Mouse (Mus musculus) hindbrain, postnatal 0 days (tissue): ENCODE measurements around the gene Otop2. TPM values are rescaled to one million over a fixed set of nuclear protein-coding genes. Genes with fewer than 3 reads are reported as not detected.

ENCODE experiments used
- ATAC-seq: fragments of 200-750 bp; cut with Nextera tagmentation; 2 replicates; pipeline ENCODE4 v1.8.0; 2017; ENCODE audit warnings: mild to moderate bottlenecking, moderate TSS enrichment, moderate library complexity
- DNase-seq: peaks from one replicate; pipeline ENCODE4 v3.0.0-alpha.2; 2015; ENCODE audit warnings: low spot score
- H3K27ac ChIP-seq: fragments of 300-500 bp; sonication (generic); 2 replicates; pipeline ENCODE4 v1.5.1; 2014; ENCODE audit warnings: mild to moderate bottlenecking
- H3K27me3 ChIP-seq: fragments of 300-500 bp; sonication (generic); 2 replicates; pipeline ENCODE4 v1.6.1; 2014; ENCODE audit warnings: low read length, mixed read lengths; ENCODE audit not compliant: insufficient read depth
- H3K36me3 ChIP-seq: fragments of 300-500 bp; sonication (generic); 2 replicates; pipeline ENCODE4 v1.6.1; 2014; ENCODE audit warnings: low read length, mixed read lengths; ENCODE audit not compliant: insufficient read depth
- H3K4me1 ChIP-seq: fragments of 300-500 bp; sonication (generic); 2 replicates; pipeline ENCODE4 v1.6.1; 2014; ENCODE audit warnings: antibody characterized with exemption, low read length, mixed read lengths; ENCODE audit not compliant: insufficient read depth
- H3K4me2 ChIP-seq: fragments of 300-500 bp; sonication (generic); 2 replicates; pipeline ENCODE4 v1.6.1; 2014; ENCODE audit warnings: low read depth, mild to moderate bottlenecking, low read length, moderate library complexity, mixed read lengths
- H3K4me3 ChIP-seq: fragments of 300-500 bp; sonication (generic); 2 replicates; pipeline ENCODE4 v1.5.1; 2014; ENCODE audit warnings: low read length
- H3K9ac ChIP-seq: fragments of 300-500 bp; sonication (generic); replicated peaks from 2 replicates; pipeline ENCODE4 v1.6.1; 2014; ENCODE audit warnings: mild to moderate bottlenecking, low read length, moderate library complexity, mixed read lengths
- H3K9me3 ChIP-seq: fragments of 300-500 bp; sonication (generic); 2 replicates; pipeline ENCODE4 v1.6.1; 2016; ENCODE audit warnings: low read length, mixed read lengths
- CTCF ChIP-seq: IDR thresholded peaks from 2 replicates; pipeline ENCODE4 v1.5.1; 2016; ENCODE audit warnings: antibody characterized with exemption, control low read depth, low read depth
- WGBS: fragments of 180-500 bp; shearing (Covaris S2); extraction: QIAGEN DNeasy Blood & Tissue Kit; methylation state at CpG from one replicate; pipeline ENCODE4 v1.1.7; 2014; 5-methylcytosine and 5-hydroxymethylcytosine counted together
- polyA plus RNA-seq: library from polyadenylated mRNA; unstranded; fragments of >200 nt; fragmentation: Nextera tagmentation; extraction: Ambion mirVana; gene quantifications from 2 replicates; pipeline ENCODE4 v1.2.1, GENCODE M21; 2015
- total RNA-seq: library from RNA; depleted of rRNA; stranded (reverse); fragments of >200 nt; gene quantifications from 2 replicates; pipeline ENCODE4 v1.2.3, GENCODE M21; 2014

Otop2 gene
- total and polyA plus RNA-seq, 2 experiments from 2014 or later = 0.20 to 0.99 TPM

DNA sequence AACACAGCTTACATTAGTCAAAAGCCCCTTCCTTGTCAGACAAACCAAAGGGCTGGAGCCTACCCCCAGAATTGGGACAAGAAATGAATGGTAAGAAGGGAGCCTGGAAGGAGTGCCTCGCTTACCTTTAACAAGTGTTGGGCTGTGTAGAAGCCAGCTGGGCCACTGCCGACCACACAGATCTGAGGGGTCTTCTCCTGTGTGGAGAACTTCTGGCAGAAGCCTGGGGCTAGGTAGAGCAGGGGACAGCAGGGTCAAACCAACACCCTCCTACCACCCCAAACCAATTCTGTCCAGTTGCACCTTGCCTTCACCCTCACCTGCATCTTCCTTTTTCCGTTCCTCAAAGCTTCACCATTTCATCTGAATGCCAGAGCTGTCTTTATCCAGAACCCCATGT, 31.0 kb upstream of the Otop2 start:
- peaks cover 10% of the 10 kb centered on the region for H3K4me1 ChIP-seq
- H3K9me3 ChIP-seq = no peaks in the 10 kb centered on the region
- H3K36me3 ChIP-seq = no peaks in the 10 kb centered on the region
- peak overlapping the region; percentile 73 for H3K9ac ChIP-seq
- peak overlapping the region; percentile 91 for H3K27ac ChIP-seq
- no peak for TF ChIP-seq CTCF
- peak overlapping the region; percentile 64 for H3K4me3 ChIP-seq
- H3K27me3 ChIP-seq = no peaks in the 10 kb centered on the region
- ATAC-seq = no peak
- H3K4me2 ChIP-seq = peak overlapping the region; percentile 70
- DNase-seq = no peak
- WGBS = 55% methylated on average over 3 of the region's 3 CpGs

DNA sequence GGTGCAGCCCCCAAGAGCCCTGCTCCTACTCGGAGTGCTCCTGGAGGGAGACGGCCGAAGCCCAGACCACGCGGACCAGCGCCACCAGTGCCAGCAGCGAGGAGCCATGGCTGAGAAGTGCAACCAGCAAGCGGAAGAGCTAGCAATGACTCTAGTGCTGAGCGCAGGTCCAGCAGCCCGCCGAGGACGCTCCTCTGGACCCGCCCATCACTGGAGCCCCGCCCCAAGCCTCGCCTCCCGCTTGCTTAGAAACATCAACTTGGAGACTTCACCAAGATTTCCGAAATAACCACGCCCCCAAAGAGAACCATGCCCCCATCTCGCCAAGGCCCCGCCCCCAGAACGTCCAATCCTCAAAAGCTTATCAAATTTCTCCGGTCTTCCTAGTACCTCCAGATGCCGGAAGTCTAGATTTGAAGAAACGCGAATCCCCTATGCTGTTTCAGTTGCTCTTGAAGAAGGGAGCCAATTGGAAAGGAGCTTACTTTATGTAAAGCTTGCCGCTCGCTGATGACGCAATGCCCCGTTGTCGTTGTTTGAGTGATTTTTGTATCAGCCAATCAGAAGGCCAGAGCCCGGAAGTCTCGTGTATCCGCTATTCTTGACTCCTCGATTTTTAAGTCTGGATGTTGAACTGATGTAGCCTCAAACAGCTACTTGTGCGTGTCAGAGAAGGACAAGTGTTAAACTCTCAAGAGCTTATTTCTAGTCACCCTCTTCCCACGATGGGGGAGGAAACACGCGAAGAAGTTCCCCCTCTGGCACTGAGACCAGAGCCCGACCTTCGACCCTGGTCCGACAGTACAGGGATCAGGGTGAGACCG, 30.0 kb upstream of the Otop2 start, which contains the start of gene Fdxr:
Gene Fdxr, minus strand, starts transcription at position 271 of the 824 bp plus-strand sequence.
- peak within 1 kb of the TSS; percentile 73 for H3K9ac ChIP-seq
- under 1% methylated on average over 42 of the region's 42 CpGs for WGBS
- H3K9me3 ChIP-seq = no peaks in the 10 kb centered on the region
- DNase-seq = peak; percentile 100
- H3K4me3 ChIP-seq = peak within 1 kb of the TSS; percentile 64
- H3K27ac ChIP-seq = peak within 1 kb of the TSS; percentile 91
- H3K27me3 ChIP-seq = no peaks in the 10 kb centered on the region
- H3K4me1 ChIP-seq = peaks cover 10% of the 10 kb centered on the region
- H3K36me3 ChIP-seq = no peaks in the 10 kb centered on the region
- H3K4me2 ChIP-seq = peak within 1 kb of the TSS; percentile 70
- TF ChIP-seq CTCF = peak; percentile 46
- peak; percentile 97 for ATAC-seq

DNA sequence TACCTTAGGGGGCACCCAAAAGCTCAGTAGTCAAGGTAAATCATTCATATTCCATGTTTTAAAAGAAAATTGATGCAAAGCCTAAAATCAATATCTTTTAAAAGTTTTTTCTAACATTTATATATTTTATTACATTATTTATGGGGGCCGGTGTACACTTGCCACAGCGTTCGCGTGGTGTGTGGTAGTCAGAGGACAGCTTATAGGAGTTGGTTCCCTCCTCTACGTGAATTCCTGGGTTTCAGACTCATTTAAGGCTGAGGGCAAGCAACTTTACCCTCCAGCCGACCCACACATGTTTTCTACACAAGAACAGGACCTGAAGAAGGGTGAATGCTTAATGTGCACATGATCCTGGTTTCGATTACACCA, 29.4 kb upstream of the Otop2 start:
- no peak for TF ChIP-seq CTCF
- no peak for ATAC-seq

DNA sequence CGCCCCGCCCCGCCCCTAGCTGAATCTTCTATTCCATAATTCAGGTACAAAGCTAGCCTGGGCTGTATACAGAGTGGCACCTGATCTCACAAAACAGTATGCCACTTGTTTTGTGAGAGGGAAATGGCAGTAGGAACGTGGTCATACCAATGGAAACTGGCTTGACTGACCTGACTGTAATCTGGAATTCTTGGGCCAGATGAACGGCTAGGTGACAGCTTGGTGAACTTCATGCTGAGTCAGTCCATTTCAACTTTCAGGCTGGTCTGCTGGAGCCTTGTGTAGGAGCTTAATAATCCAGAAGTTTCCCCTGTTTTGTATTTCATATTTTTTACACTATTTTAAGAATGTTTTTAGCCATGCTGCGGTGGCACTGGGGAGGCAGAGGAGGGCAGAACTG, 28.8 kb upstream of the Otop2 start:
- Histone ChIP-seq H3K9ac (no peak overlapping the region), H3K36me3 (no peaks in the 10 kb centered on the region), H3K9me3 (no peaks in the 10 kb centered on the region), H3K27ac (no peak overlapping the region), H3K4me2 (0 out of 2 replicates have a peak overlapping the region, but pooled peaks have one; percentile 70), H3K27me3 (no peaks in the 10 kb centered on the region), H3K4me3 (no peak overlapping the region), H3K4me1 (peaks cover 10% of the 10 kb centered on the region)
- DNase-seq (no peak), ATAC-seq (no peak)
- 82% methylated on average over 6 of the region's 6 CpGs for WGBS
- TF ChIP-seq CTCF = no peak

More for the DNA sequence above, 29.4 kb upstream of the Otop2 start:
- peak overlapping the region; percentile 70 for H3K4me2 ChIP-seq
- 14% methylated on average over 7 of the region's 7 CpGs for WGBS
- H3K9me3 ChIP-seq = no peaks in the 10 kb centered on the region
- DNase-seq = no peak
- H3K27me3 ChIP-seq = no peaks in the 10 kb centered on the region
- H3K9ac ChIP-seq = peak overlapping the region; percentile 42
- H3K4me3 ChIP-seq = peak overlapping the region; percentile 64
- H3K27ac ChIP-seq = peak overlapping the region; percentile 81
- peaks cover 10% of the 10 kb centered on the region for H3K4me1 ChIP-seq
- no peaks in the 10 kb centered on the region for H3K36me3 ChIP-seq

DNA sequence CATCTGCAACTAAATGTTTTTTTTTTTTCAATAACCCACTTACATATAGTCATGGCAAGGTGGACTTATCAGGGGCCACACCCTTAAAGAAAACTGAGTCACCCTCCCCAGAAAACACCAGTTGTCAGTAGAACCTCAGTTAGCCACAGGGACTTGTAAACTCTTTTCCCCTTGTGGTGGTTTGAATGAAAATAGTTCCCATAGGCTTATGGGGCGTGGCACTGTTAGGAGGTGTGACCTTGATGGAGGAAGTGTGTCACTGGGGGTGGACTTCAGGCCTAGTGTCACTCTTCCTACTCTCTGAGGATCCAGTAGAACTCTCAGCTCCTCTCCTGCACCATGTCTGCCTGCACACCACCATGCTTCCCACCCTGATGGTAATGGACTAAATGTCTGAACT, 27.2 kb upstream of the Otop2 start:
- no peak for TF ChIP-seq CTCF
- H3K27ac ChIP-seq = no peak overlapping the region
- no peak for ATAC-seq
- H3K4me3 ChIP-seq = no peak overlapping the region
- no peaks in the 10 kb centered on the region for H3K9me3 ChIP-seq
- DNase-seq = no peak
- H3K4me2 ChIP-seq = no peak overlapping the region
- WGBS = 70% methylated on average over 1 of the region's 1 CpGs
- H3K27me3 ChIP-seq = no peaks in the 10 kb centered on the region
- no peak overlapping the region for H3K9ac ChIP-seq
- H3K36me3 ChIP-seq = no peaks in the 10 kb centered on the region
- H3K4me1 ChIP-seq = peaks cover 10% of the 10 kb centered on the region

DNA sequence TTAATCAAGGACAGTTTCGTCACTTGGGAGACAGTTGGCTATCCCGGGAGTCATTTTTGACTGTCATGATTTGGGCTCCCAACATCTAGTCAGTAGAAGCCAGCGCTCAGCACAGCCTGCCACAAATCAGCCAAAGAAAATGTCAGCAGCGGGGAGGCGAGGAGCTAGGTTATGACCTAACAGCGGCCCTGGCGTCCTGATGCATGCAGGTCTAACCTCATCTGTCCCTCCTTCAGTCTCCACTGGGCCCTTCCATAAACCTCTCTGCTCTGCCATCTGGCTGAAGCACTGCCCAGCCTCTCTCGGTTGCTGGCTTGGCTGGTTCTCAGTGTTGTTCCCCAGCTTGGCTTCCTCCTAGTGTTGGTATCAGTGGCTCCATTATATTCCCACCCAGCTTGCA, 24.7 kb upstream of the Otop2 start:
- WGBS = 66% methylated on average over 8 of the region's 8 CpGs
- ATAC-seq (peak; percentile 75), DNase-seq (peak; percentile 43)
- no peak for TF ChIP-seq CTCF
- Histone ChIP-seq H3K4me1 (no peaks in the 10 kb centered on the region; the same call in 1 of the 2 replicates), H3K4me3 (no peak overlapping the region), H3K36me3 (no peaks in the 10 kb centered on the region), H3K9me3 (no peaks in the 10 kb centered on the region), H3K27me3 (no peaks in the 10 kb centered on the region), H3K9ac (no peak overlapping the region), H3K4me2 (no peak overlapping the region), H3K27ac (peak overlapping the region; percentile 70)
